Mouse (Mus musculus) layer of hippocampus, postnatal 10 days (tissue): ENCODE results near the gene Prrc2b. TPM values are rescaled to one million over a fixed set of nuclear protein-coding genes. Genes with fewer than 3 reads are reported as not detected.

Source experiments
- DNase-seq, 2 experiments: peaks; one replicate each; pipeline ENCODE4 v3.0.0; 2021; ENCODE audit warnings: low spot score in 2 of 2
- microRNA-seq, 2 experiments: library from miRNA; unstranded; fragments of <30 nt; microRNA quantifications; one replicate each; pipeline ENCODE4 v1.2.0; 2021
- total RNA-seq, 2 experiments: library from RNA; stranded (reverse); gene quantifications; 2 replicates each; pipeline ENCODE4 v1.2.3; 2021

Prrc2b gene
- total RNA-seq, 2 experiments from 2014 or later = 272 to 279 TPM

GRCm38 (mm10) chr2:32260635-32261034 is 109.8 kb downstream of the Prrc2b start:
- DNase-seq = peak; percentile 29 to 50

- no peak for DNase-seq
Observed at GRCm38 (mm10) chr2:32275823-32276222, 124.9 kb downstream of the Prrc2b start.

- no peak for DNase-seq
Observed at GRCm38 (mm10) chr2:32282289-32282688, 131.4 kb downstream of the Prrc2b start.

GRCm38 (mm10) chr2:32282727-32283126 is 131.8 kb downstream of the Prrc2b start:
- DNase-seq = peak; percentile 38 to 42

GRCm38 (mm10) chr2:32283986-32284385 is 133.1 kb downstream of the Prrc2b start:
- DNase-seq = no peak

Small RNA genes lying within 50 kb of the gene (microRNA-seq; reads per million reads assigned to microRNA genes)
- gene Gm27805 = 0 reads per million in 2 experiments

Other genes with a start within 250 kb of the Prrc2b start
- 1 to 10 TPM; 8.6 to 8.8 TPM for gene Aif1l, start 200.9 kb upstream of the Prrc2b start, total RNA-seq
- 10 to 100 TPM; 51.7 to 57.0 TPM for gene Nup214, start 176.6 kb upstream of the Prrc2b start, total RNA-seq
- 1 to 10 TPM; 2.3 to 2.6 TPM for gene Fam78a, start 66.2 kb upstream of the Prrc2b start, total RNA-seq
- gene Plpp7, start 55.6 kb upstream of the Prrc2b start, total RNA-seq = 10 to 100 TPM; 17.7 to 19.0 TPM
- gene Pomt1, start 85.5 kb downstream of the Prrc2b start, total RNA-seq = 10 to 100 TPM; 28.2 to 28.5 TPM
- 10 to 100 TPM; 64.8 to 64.9 TPM for gene Uck1, start 109.1 kb downstream of the Prrc2b start, total RNA-seq
- 10 to 100 TPM; 75.1 to 78.9 TPM for gene Golga2, start 136.3 kb downstream of the Prrc2b start, total RNA-seq
- 100 to 1,000 TPM; 237 to 239 TPM for gene Swi5, start 137.0 kb downstream of the Prrc2b start, total RNA-seq
- 10 to 100 TPM; 74.6 to 75.0 TPM for gene Ciz1, start 201.2 kb downstream of the Prrc2b start, total RNA-seq
- gene Dnm1, start 202.3 kb downstream of the Prrc2b start, total RNA-seq = 100 to 1,000 TPM; 715 to 725 TPM
- 100 to 1,000 TPM; 163 to 168 TPM for gene 1110008P14Rik, start 230.9 kb downstream of the Prrc2b start, total RNA-seq
- gene Lcn2, start 237.2 kb downstream of the Prrc2b start, total RNA-seq = 1 to 10 TPM; 2.4 to 2.9 TPM
- gene Ptges2, start 244.8 kb downstream of the Prrc2b start, total RNA-seq = 10 to 100 TPM; 42.0 to 42.5 TPM